Mouse (Mus musculus) embryonic facial prominence, embryonic 15.5 days (tissue): ENCODE measurements around the gene Gm498. TPM values are rescaled to one million over a fixed set of nuclear protein-coding genes. Genes with fewer than 3 reads are reported as not detected.

Experiments used
- microRNA-seq: library from miRNA; unstranded; fragments of <30 nt; microRNA quantifications from one replicate; pipeline ENCODE4, GENCODE M21; 2016; ENCODE audit warnings: borderline number of aligned reads
- polyA plus RNA-seq: library from polyadenylated mRNA; unstranded; fragments of >200 nt; fragmentation: Nextera tagmentation; extraction: Ambion mirVana; gene quantifications from 2 replicates; pipeline ENCODE4 v1.2.1, GENCODE M21; 2015

Gm498 gene
- polyA plus RNA-seq, 1 experiment from 2014 or later, result not detected

Small RNA genes lying within 50 kb of the gene (microRNA-seq; reads per million reads assigned to microRNA genes)
- not detected for gene Mir6404

Other genes with a start within 250 kb of the Gm498 start
- gene Tnfrsf26, start 238.1 kb upstream of the Gm498 start, polyA plus RNA-seq, result 1.1 and 1.4 TPM in 2 replicates
- 9.0 and 11.1 TPM in 2 replicates for gene Tnfrsf22, start 217.2 kb upstream of the Gm498 start, polyA plus RNA-seq
- 4.0 and 4.9 TPM in 2 replicates for gene Tnfrsf23, start 181.0 kb upstream of the Gm498 start, polyA plus RNA-seq
- gene Osbpl5, start 109.9 kb upstream of the Gm498 start, polyA plus RNA-seq, result 61.5 and 65.2 TPM in 2 replicates
- gene Mrgprg, start 99.8 kb upstream of the Gm498 start, polyA plus RNA-seq, result not detected in 2 replicates
- gene Mrgpre, start 82.3 kb upstream of the Gm498 start, polyA plus RNA-seq, result 1.9 and 2.5 TPM in 2 replicates
- gene Nadsyn1, start 44.0 kb upstream of the Gm498 start, polyA plus RNA-seq, result 8.0 and 8.3 TPM in 2 replicates
- 39.3 and 47.7 TPM in 2 replicates for gene Dhcr7, start 43.7 kb upstream of the Gm498 start, polyA plus RNA-seq
- gene Shank2, start 135.1 kb downstream of the Gm498 start, polyA plus RNA-seq, result 1.1 and 1.2 TPM in 2 replicates